Mouse (Mus musculus): Measurements from ENCODE around the gene Pnldc1. TPM values are rescaled to one million over a fixed set of nuclear protein-coding genes. Genes with fewer than 3 reads are reported as not detected.

The Pnldc1 gene
- 0.75 TPM for polyA plus RNA-seq (2017; shearing (Covaris generic))

GRCm38 (mm10) chr17:12909361-12910280, at the start of gene Pnldc1:
Gene Pnldc1, minus strand, starts transcription at chr17:12910230.

GRCm38 (mm10) chr17:12940151-12940805, 30.2 kb upstream of the Pnldc1 start, which contains the start of gene Acat3:
Gene Acat3, minus strand, starts transcription at chr17:12940600.

GRCm38 (mm10) chr17:12915881-12916583, 6.0 kb upstream of the Pnldc1 start, which contains the start of gene Mrpl18:
Gene Mrpl18, minus strand, starts transcription at chr17:12916345.

GRCm38 (mm10) chr17:12915488-12915880, 5.5 kb upstream of the Pnldc1 start, which contains the start of gene Tcp1:
Gene Tcp1, plus strand, starts transcription at chr17:12915701.

GRCm38 (mm10) chr17:12875734-12876133, 34.3 kb downstream of the Pnldc1 start, which contains the start of gene Mrgprh:
Gene Mrgprh, plus strand, starts transcription at chr17:12876034.

GRCm38 (mm10) chr17:12868043-12868442, 42.0 kb downstream of the Pnldc1 start, which contains the start of gene Mas1:
Gene Mas1, minus strand, starts transcription at chr17:12868143.

Other genes with a start within 250 kb of the Pnldc1 start
- 0.24 TPM for gene Slc22a1, start 234.4 kb downstream of the Pnldc1 start, polyA plus RNA-seq (2017; shearing (Covaris generic))
- gene Igf2r, start 140.6 kb downstream of the Pnldc1 start, polyA plus RNA-seq (2017; shearing (Covaris generic)): 36.0 TPM
- not detected for gene Mas1, start 42.1 kb downstream of the Pnldc1 start, polyA plus RNA-seq (2017; shearing (Covaris generic))
- gene Mrgprh, start 34.2 kb downstream of the Pnldc1 start, polyA plus RNA-seq (2017; shearing (Covaris generic)): not detected
- 263 TPM for gene Tcp1, start 5.5 kb upstream of the Pnldc1 start, polyA plus RNA-seq (2017; shearing (Covaris generic))
- gene Mrpl18, start 6.1 kb upstream of the Pnldc1 start, polyA plus RNA-seq (2017; shearing (Covaris generic)): 134 TPM
- 0.33 TPM for gene Acat3, start 30.4 kb upstream of the Pnldc1 start, polyA plus RNA-seq (2017; shearing (Covaris generic))
- 40.7 TPM for gene Acat2, start 50.5 kb upstream of the Pnldc1 start, polyA plus RNA-seq (2017; shearing (Covaris generic))
- 22.3 TPM for gene Wtap, start 83.9 kb upstream of the Pnldc1 start, polyA plus RNA-seq (2017; shearing (Covaris generic))
- gene Sod2, start 96.6 kb upstream of the Pnldc1 start, polyA plus RNA-seq (2017; shearing (Covaris generic)): 121 TPM
- not detected for gene Gpr31b, start 142.1 kb upstream of the Pnldc1 start, polyA plus RNA-seq (2017; shearing (Covaris generic))
- gene Tcp10b, start 150.9 kb upstream of the Pnldc1 start, polyA plus RNA-seq (2017; shearing (Covaris generic)): not detected
- gene Unc93a, start 221.6 kb upstream of the Pnldc1 start, polyA plus RNA-seq (2017; shearing (Covaris generic)): not detected